Mouse (Mus musculus) liver, postnatal 0 days (tissue): ENCODE results near the gene Wfikkn2.

Source experiments
- CTCF ChIP-seq: sonication (generic); IDR thresholded peaks from 2 replicates; pipeline ENCODE4 v1.5.1; 2016; ENCODE audit warnings: antibody characterized with exemption, low read depth
- EP300 ChIP-seq: IDR thresholded peaks from 2 replicates; pipeline ENCODE4 v1.6.1; 2016; ENCODE audit warnings: antibody characterized with exemption, low read depth, mild to moderate bottlenecking

DNA sequence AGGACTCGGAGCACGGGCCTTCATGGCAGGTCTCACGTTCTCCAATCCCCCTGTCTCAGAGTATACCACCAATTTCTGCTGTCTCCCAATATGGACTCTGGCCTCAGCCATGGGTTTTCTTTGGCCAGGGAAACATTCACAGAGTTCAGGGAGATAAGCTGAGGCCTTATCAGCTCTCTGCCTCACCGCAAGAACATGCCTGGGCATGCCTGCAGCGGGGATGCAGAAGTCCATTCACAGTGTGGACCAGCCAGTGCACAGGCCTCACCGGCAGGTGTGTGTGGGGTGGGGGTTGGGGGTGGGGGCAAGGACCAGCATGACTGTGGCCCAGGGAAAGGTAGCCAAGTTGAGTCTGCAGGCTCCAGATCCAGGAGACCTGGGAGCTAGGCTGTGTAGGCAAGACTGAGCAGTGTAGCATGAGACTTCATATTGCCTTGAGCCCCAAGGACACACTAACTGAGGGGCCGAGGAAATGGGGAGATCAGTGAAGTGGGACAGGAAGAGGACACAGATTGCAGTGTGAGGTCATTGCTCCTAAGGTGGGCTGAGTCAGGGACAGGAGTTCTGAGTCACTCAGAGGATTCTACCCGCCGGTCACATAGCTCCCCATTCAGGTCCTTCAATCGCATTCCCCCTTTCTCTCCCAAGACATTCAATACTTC lies 28.5 kb upstream of the Wfikkn2 start:
- TF ChIP-seq CTCF (no peak), EP300 (no peak)
